Mouse (Mus musculus) lung, postnatal 14 days (tissue): ENCODE measurements at regions not wholly inside any gene's neighbourhood (a gene's known extent, or its start where the extent isn't known, plus 50 kb on each side); places are given as distances from the start of the nearest gene placed in this dataset.

Source experiments
- DNase-seq: peaks from one replicate; pipeline ENCODE4 v3.0.0; 2021

DNA sequence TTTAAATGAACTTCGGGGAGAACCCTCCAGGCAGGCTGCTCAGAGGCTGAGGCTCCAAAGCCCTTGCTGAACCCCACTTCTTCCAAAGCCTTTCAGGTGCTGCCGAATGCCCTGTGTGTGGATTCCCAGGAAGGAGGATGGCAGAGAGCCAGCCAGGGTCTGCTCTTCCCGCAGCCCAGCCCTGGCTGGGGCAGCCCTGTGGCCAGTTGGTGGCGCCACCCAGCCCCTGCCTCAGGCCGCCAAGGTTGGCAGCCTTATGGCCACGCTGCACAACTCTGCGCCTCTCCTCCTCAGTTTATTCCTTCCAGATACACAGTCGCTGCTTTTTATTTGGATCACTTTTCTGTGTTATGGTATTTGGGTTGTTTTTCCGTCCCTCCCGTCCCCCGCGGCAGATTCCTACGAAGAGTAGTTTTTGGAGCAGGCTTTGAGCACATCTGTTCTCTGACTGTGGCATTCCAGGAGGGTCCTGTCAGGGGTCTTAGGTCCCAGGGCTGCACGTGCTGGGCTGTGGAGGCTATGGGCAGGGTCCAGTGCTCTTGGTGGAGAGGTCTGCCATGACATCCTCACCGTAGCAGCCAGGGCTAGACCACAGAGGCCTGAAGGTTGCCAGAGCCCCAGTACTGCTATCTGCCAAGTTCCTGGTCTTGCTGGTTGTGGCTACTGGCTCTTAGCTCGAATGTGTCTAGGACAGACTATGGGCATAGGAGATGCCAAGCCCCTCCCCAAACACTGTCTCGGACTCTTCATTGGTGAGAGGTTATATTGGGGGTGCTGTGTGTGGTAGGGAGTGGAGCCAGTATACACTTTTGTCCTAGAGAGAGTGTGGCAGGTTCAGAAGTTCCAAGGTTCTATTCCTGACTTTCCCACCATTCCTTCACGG lies 101.5 kb upstream of the Vps8 start:
- no peak for DNase-seq

DNA sequence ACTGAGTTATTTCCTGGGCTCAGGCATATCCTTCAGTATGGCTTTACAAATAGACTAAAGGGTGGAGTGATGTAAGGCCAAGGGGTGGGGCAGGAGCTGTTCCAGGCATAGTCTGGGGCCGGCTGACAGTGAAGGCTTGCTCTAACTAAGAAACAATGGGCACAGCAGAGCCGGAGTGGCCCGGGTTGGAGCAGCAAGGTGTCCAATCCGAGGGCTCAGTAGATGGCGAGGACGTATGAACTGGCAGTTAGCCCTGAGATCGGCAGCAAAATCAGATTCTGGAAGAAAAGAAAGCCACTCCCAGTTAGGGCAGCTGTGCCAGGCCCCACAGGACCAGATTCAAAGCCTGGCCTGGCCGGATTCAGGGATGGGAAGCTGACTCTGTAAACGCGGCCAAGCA lies 100.5 kb upstream of the Vps8 start:
- DNase-seq, result peak; percentile 63

DNA sequence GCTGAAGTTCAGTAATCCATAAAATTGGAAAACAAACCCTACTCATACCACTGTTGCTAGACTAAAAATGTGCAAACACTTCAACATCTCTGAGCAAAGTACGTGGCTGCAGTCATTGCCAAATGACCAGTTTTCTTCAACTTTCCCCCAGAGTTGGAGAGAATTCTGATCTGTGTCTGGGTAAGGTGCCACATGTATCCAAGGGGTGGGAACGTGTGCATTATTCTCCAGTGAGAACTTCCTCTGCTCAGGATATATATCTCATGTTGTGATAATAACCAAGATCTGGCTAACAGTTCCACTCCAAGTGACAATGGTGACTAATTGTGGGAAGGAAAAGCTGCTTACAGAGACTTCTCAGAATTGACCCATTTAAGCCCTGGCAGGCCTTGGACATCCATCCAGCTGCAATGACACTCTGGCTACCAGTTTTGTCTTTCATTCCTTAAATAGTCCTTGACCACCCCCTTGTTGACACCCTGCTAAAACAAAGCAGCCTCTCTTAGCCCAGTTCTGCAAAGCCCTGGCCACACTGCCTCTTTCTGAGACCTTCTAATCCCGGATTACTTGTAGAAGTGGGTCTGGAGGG lies 99.4 kb upstream of the Vps8 start:
- DNase-seq, result no peak

DNA sequence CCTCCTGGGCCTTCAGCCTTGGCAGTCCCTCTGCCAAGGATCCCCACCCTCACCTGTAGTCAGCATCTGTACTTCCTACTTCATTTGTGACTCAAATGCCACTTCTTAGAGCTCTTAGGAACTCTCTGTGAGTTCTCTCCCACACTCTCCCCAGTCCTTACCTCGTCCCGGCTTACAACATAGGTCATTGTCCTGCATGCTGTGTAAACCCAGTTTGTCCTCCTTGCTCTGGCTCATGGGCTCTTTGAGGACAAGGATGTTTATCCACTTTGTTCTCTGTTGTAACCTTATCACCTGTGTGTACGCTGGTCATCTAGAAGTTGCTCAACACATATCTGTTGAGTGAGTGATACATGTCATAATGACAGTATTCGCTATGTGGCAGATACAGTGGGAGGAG lies 94.9 kb upstream of the Vps8 start:
- DNase-seq, result no peak

DNA sequence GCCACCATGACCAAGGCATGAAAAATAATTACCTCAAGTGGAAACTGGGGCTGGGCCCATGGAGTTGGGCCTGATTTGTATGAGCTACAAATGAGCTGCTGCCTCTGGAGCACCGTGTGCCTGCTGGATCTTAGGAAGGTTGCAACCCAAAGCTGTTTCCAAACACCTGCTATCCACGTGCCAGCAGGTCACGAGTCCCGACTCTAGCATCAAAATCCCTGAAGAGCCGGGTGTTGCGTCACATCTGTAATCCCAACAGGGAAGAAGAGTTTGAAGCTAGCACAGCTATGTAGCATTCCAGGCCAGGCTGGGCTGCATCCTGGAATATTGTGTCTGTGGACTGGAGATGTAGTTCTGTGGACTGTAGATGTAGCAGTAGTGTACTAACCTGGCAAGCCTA lies 93.7 kb upstream of the Vps8 start:
- no peak for DNase-seq

DNA sequence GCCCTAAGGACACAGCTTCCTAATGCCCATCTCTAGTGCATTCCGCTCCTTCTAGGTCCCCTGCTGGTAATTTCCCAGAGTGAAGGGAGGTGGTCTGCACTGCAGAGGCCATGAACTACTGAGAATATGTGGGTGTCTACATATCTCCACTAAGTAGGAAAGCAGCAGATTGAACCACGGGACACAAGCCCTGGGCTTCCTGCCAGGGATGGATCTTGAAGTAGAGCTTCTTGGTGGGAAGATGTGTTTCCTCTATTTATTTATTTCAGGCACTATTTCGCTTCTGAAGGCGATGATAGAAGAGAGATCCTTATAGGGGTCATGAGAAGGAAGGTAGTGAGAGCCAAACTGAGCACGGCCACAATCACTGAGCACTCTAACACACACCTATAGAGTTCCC lies 91.7 kb upstream of the Vps8 start:
- no peak for DNase-seq

DNA sequence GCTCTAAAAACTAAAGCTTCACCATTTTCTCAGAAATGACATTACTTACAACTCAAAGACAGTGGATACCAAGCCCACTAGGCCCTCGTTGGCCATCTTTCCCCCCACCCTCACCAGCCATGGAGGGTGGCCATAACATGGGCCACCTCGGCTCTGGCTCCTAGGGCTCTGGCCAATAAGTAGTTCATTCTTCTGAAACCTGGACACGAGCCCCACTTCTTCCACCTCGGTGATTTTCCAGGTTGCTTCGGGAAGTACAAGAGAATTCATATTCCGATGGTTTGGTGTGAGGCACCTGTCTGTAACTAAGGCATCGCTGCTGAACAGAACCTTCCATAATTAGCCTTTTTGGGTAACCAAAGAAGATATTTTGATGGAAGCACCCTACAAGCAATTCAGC lies 90.5 kb upstream of the Vps8 start:
- DNase-seq, result no peak

DNA sequence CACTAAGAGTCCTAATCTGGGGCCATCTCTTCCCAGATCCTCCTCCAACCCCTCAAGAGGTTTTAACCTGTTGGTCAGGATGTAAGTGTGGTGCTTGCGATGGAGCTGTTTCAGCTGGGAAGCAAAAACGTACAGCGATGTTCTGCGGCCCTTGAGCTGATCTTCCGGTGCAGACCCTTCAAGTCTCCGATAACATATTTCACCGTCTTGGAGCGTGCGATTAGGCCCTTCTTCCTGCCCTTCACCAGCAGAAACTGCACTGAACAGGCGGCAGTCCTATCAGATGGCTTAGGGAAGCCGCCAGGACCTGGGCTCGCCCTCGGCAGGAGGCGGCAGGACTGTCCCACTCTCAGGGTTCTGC lies 90.1 kb upstream of the Vps8 start:
- DNase-seq, result no peak

DNA sequence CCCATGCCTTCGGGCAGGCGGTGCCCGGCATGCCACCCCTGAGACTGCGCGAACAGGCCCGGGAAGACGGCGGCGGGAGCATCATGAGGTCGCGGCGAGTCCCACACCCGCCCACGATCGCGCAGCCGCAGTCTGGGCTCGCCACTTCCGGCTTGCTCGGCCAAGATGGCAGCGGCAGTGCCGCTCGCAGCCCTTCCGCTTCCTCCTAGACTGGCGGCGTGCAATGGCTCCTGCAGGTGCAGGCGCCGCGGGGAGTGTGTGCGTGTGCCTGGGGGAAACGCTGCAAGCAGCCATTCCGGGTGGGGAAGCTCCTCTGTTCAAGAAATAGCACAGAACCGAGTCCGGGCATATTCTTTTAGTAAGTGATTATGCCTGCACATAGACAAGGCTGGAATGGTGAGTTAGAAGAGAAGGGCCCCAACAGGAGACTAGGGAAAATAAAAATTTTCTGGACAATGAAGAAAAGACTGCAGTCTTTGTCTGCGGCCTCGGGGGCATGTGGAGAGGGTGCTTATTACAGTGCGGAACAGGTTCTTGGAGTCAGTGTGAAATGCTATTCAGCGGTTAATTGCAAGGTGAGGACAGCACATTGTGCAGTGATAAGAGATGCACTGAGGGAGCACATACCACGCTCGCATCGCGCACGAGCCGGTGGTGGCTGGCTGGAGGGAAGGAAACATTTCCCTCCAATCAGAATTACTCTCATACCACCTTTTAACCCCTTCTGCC lies 89.5 kb upstream of the Vps8 start:
- DNase-seq, result peak; percentile 93

DNA sequence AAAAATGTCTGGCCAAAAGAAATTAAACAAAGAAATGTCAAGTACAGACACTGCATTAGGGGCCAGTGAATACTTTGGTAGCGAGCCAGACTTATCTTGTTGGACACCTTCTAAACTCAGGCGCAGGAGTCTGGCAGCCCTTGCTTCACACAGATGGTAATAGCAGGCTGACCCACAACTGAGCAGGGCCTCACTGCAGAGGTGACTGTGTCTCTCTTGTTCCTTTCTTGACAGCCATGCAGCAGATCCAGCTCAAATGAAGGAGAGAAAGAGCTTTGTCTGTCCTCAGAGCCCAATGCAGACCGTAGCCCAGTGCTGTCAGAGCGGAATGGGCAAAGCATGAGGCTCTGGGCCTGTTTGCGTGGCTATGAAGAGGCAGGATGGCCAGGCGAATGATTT lies 83.9 kb upstream of the Vps8 start:
- DNase-seq, result peak; percentile 43

DNA sequence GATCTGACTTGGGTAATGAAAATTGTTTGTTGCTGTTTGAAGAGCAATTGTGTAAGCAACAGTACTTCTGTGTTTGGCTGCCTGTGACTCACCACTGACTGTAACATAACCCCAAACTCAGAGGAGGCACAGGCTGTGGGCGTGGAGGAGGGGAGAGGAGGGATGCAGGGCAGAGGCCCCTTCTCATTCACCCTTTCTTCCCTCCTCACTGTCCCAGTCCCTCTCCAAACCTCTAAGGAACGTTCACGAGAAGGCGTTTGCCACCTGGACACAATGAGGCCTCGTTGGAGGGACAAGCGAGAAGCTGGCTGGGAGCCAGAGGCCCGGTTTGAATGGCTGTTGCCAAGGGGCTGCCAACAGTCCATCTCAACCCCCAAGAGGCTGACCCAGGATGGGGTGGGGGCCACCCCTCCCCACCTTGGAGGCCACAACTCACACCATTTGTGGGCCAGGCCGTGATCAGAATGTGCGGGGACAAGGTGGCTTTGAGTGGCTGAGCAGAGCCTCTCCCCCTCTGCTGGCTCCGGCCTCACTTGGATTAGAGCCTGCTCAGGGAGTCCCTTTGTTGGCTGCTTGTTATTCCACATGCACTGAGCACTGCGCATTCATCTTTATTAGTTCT lies 83.3 kb upstream of the Vps8 start:
- peak; percentile 55 for DNase-seq

DNA sequence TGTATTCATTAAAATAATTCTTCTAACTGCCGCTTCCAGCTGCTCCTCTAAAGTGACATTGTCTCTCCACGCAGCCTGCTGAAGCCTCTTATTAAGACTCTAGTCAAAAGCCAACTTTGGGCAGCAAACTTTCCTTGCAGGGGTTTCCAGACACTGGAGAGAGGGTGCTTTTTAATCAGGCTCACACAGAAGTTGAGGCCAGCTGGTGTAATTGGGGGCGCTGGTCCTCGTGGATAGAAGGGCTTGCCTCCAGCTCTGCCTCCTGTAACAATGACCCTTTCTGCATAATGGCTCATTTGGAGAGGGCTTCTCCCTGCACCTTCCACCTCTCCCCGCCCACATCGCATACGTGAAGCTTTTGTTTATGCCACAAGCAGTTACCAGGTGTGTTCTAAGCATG lies 82.8 kb upstream of the Vps8 start:
- no peak for DNase-seq

DNA sequence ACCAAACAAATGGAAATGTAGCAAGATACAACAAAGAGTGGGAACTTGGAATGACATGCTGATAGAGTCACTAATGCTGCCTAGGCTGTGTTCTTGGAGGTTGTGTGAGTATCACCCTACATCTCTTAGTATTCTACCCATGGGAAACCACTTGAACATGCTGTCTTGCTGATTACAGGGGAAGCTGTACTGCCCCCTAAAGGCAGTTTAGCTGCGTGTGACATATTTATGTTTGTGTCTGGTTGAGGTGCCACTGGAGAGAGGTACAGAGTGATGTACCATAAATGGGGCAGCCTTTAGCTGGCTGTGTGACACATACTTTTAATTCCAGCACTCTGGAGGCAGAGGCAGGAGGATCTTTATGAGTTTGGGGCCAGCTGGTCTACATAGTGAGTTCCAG lies 73.0 kb upstream of the Vps8 start:
- no peak for DNase-seq

DNA sequence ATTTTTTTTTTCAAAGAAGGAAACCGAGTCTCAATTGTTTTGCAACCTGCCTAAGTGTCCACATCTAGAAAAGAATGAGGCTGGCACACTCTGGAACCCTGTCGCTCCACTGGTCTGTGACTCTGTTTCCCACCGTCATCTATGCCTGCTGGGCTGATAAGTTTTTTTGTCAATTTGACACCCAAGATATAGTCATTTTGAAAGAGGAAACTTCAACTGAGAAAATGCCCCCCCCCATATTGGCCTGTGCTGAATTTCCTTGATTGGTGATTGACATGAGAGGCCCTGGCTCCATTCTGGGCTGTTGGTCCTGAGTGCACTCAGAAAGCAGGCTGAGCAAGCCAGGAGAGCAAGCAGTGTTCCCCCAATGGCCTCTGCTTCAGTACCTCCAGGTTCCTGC lies 71.6 kb upstream of the Vps8 start:
- DNase-seq, result no peak

DNA sequence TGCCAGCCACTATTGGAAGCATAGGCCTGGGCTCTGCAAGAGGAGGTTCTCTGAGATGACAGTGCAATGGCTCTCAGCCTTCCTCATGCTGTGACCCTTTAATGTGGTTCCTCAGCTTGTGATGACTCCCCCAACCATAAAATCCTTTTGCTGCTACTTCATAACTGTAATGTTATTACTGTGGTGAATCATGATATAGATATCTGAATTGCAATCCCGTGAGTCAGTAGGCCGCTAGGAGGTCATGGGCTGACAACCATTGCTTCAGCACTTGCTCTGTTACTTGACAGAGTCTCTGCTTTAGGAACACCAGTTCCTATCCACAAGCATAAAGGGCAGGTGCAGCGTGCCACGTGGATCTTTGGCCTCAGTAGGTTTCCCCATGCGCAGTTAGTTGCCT lies 69.8 kb upstream of the Vps8 start:
- no peak for DNase-seq

DNA sequence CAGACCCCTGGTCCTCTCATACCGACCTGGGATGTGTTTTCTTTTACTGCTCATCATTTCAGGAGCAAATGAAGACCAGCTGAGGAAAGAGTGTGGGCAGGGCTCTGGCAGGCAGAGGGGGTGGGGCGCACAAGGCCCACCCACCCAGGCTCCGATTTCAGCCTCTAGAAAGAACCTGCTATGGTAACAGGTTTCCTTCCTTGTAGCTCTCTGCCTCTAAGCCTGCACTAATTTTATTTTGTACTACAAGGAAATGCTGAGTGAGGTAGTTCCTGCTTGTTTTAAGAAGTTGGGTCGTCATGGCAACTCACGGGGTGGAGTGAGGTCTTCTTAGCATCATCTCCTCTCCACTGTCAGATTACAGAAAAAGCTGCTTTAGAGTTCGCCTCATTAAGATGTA lies 69.4 kb upstream of the Vps8 start:
- DNase-seq, result no peak

DNA sequence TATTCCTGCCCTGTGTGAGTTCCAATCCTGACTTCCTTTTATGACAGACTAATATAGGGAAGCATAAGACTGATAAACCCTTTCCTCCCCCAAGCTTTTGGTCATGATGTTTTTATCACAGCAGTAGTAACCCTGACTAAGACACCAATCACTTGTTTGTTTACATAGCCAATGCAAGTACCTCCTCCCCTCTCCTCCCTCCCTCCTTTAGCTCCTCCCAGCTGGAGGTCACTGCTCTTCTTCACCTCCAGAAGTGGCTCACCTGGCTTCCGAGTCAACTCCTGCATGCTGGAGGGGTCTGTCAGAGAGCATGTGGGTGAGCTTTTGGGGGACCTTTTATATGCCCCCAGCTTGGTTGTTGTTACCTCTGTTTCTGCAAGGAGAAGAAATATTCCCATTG lies 67.3 kb upstream of the Vps8 start:
- no peak for DNase-seq

DNA sequence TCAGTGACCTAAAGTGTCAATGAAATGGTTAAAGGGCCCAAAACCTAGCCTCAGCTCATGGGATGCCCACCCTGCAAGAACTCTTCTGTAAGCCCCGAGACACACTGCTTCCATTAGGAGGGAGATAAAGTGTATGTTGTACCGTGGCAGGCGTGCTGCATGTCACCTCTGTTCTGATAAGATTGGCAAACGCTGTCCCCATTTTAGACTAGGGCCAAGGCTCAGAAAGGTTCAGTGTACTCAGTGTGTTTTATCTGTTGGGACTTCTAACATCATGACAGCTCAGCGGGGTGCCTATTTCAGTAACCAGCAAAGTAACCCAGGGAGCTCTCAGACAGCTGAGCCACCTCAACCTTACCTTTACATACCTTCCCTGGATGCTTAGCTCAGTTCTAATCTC lies 65.5 kb upstream of the Vps8 start:
- no peak for DNase-seq

DNA sequence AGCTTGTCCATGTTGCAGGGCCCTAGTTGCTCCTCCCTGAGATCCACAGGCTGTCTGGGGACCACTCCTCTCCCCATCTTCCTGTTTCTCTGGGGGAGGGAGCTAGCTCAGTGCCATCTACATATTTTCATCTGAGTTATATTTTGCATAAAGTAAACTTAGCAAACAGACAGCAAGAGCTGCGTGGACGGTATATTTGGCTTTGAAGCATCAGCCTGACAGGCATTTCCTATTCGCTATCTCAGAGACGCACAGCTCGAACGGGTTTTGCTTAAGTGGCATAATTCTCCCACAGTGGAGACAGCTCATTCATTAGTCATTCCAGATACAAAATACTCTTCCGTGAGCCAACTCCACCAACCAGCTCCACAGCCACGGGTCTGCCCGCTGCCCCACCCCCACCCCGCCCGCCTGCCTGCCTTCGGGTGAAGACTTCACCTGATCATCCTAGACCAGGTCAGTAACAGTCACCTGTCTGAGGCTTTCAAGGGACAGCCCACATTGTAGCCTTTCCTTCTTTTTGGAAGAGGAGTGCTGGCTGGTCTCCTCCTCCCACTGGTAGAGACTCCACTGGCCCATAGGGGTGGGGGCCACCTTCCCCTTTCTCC lies 64.5 kb upstream of the Vps8 start:
- no peak for DNase-seq

DNA sequence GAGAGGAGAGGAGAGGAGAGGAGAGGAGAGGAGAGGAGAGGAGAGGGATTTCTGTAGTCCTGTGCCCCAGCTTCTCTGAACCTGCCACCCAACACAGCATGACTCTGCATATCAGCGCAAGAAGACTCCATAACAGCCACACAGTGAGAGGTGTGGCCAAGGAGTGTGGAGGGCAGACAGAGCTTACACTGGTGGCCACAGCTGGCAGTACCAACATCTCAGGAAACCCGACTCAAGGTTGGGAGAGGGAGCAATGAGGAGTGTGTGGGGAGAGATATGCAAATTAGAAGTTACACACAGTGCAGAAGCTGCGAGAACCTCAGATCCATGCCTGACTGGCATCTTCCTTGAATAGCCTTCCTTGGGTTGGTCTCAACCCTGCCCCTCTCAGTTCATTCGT lies 63.5 kb upstream of the Vps8 start:
- no peak for DNase-seq

DNA sequence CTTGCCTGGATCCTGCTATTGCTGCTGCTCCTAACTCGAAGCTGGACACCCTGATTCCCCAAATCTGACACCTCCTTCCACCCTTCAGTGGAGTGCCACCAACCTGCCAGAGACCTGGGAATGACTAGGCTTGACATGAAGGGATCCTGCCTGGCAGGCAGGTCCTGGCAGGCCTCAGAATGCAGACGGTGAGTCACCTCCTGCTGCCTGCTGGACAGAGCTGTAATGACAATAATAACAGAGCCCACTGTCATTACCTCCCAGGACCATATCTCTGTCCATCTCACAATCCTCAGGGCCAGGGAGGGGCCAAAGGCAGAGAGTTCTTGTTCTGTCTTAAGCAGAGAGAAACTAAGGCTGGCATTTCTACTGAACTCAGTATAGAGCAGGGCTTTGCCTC lies 61.5 kb upstream of the Vps8 start:
- DNase-seq, result no peak

DNA sequence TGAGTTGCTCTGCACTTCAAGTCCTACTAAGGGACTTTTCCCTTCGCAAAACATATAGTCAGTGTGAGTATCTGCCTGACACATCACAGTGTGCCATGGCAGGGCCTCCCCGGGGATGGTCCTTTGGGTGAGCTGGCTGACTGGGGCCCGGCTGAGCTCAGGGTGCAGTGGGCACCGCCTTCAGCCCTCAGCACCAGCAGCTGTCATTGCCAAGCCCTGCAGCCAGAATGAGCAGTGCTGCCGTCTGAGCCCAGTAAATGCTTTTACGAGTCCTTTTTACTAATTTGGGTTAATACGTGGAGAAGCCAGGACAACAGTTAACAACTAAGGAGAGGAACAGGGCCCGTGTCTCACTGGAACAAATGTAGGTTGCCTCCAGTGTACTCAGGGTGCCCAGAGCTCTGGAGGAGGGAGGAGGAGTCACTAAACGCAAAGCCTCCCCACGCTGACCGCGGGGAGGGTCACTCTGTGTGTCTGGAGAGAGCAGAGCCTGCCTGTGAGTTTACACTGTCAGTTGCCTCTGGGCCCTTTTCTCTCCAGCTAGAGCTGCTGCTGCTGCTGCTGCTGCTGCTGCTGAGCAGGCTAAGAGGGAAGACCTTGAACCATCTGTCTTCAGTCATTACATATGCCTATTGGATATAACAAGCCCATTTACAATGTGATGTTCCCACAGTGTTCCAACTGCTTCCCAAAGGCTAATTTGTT lies 60.1 kb upstream of the Vps8 start:
- DNase-seq, result no peak

DNA sequence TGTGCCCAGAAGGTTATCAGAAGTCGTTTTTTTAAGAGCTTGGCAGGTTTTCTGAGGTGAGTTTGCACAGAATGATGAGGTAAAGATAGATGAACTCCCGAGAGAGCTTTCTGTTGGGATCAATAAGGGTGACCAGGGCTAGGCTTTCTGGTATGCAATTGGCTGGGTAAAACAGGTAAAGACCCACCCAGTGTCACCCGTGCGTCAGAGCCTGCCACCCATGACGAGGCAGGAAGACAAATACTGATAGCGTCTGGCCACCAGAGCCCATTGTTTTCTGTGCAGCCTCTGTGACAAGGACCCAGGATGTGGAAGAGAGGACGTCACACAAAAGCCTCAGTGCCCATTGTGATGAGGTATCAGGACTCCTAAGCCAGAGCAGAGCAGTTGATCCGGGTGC lies 58.0 kb upstream of the Vps8 start:
- no peak for DNase-seq
